Mouse (Mus musculus) lung, postnatal 0 days (tissue): ENCODE measurements around the gene Rps6. TPM values are rescaled to one million over a fixed set of nuclear protein-coding genes. Genes with fewer than 3 reads are reported as not detected.
A peak's percentile ranks its signal among the peaks of the same experiment; 100 is the strongest.

ENCODE experiments used
- ATAC-seq: fragments of 200-750 bp; cut with Nextera tagmentation; 2 replicates; pipeline ENCODE4 v1.8.0; 2017; ENCODE audit warnings: moderate library complexity
- DNase-seq: peaks from one replicate; pipeline ENCODE4 v3.0.0-alpha.2; 2016; ENCODE audit warnings: low spot score
- H3K27ac ChIP-seq: fragments of 300-500 bp; sonication (generic); 2 replicates; pipeline ENCODE4 v1.5.1; 2014; ENCODE audit warnings: antibody characterized with exemption, mild to moderate bottlenecking, low read length, mixed read lengths
- H3K27me3 ChIP-seq: fragments of 300-500 bp; sonication (generic); replicated peaks from 2 replicates; pipeline ENCODE4 v1.6.1; 2014; ENCODE audit warnings: low read length, mixed read lengths; ENCODE audit not compliant: insufficient read depth
- H3K36me3 ChIP-seq: fragments of 300-500 bp; sonication (generic); 2 replicates; pipeline ENCODE4 v1.6.1; 2014; ENCODE audit warnings: low read length, mixed read lengths; ENCODE audit not compliant: insufficient read depth
- H3K4me1 ChIP-seq: fragments of 300-500 bp; sonication (generic); 2 replicates; pipeline ENCODE4 v1.6.1; 2014; ENCODE audit warnings: antibody characterized with exemption, low read depth, low read length, mixed read lengths; ENCODE audit not compliant: insufficient read depth
- H3K4me2 ChIP-seq: fragments of 300-500 bp; sonication (generic); replicated peaks from 2 replicates; pipeline ENCODE4 v1.6.1; 2014; ENCODE audit warnings: low read depth, mild to moderate bottlenecking, low read length, moderate library complexity, mixed read lengths
- H3K4me3 ChIP-seq: fragments of 300-500 bp; sonication (generic); 2 replicates; pipeline ENCODE4 v1.5.1; 2014; ENCODE audit warnings: low read depth, low read length
- H3K9ac ChIP-seq: fragments of 300-500 bp; sonication (generic); replicated peaks from 2 replicates; pipeline ENCODE4 v1.6.1; 2014; ENCODE audit warnings: low read depth, mild to moderate bottlenecking
- H3K9me3 ChIP-seq: fragments of 300-500 bp; sonication (generic); 2 replicates; pipeline ENCODE4 v1.6.1; 2016; ENCODE audit warnings: low read length, mixed read lengths
- CTCF ChIP-seq: IDR thresholded peaks from 2 replicates; pipeline ENCODE4 v1.5.1; 2016; ENCODE audit warnings: antibody characterized with exemption, mild to moderate bottlenecking
- EP300 ChIP-seq: IDR thresholded peaks from 2 replicates; pipeline ENCODE4 v1.6.1; 2016; ENCODE audit warnings: antibody characterized with exemption, mild to moderate bottlenecking, control low read depth
- WGBS: fragments of 180-500 bp; shearing (Covaris S2); extraction: QIAGEN DNeasy Blood & Tissue Kit; methylation state at CpG from one replicate; pipeline ENCODE4 v1.1.7; 2014; 5-methylcytosine and 5-hydroxymethylcytosine counted together
- polyA plus RNA-seq: library from polyadenylated mRNA; unstranded; fragments of >200 nt; fragmentation: Nextera tagmentation; extraction: Ambion mirVana; gene quantifications from 2 replicates; pipeline ENCODE4 v1.2.1, GENCODE M21; 2015

Rps6 gene
- 491 and 498 TPM in 2 replicates for polyA plus RNA-seq

- TF ChIP-seq CTCF: 0 out of 2 replicates have a peak, but pooled peaks have one; percentile 1
- TF ChIP-seq EP300: peak; percentile 98
- Histone ChIP-seq H3K27me3 (no peaks in the 10 kb centered on the region), H3K4me2 (peak within 1 kb of the TSS; percentile 78), H3K9me3 (no peaks in the 10 kb centered on the region), H3K4me3 (peak within 1 kb of the TSS; percentile 94), H3K9ac (peak within 1 kb of the TSS; percentile 99), H3K27ac (peak within 1 kb of the TSS; percentile 97), H3K4me1 (peaks cover 6% of the 10 kb centered on the region; the same call in 1 of the 2 replicates), H3K36me3 (peaks cover 6% of the 10 kb centered on the region)
- under 1% methylated on average over 56 of the region's 68 CpGs for WGBS
- DNase-seq (peak; percentile 98), ATAC-seq (peak; percentile 99)
Measured at GRCm38 (mm10) chr4:86857113-86858069, at the start of gene Rps6. Rps6 (minus strand) TSS chr4:86857412.

GRCm38 (mm10) chr4:86905869-86906268 lies 48.7 kb upstream of the Rps6 start:
- no peaks in the 10 kb centered on the region for H3K27me3 ChIP-seq
- H3K4me3 ChIP-seq: no peak overlapping the region
- ATAC-seq (no peak), DNase-seq (no peak)
- no peak overlapping the region for H3K9ac ChIP-seq
- H3K9me3 ChIP-seq: no peaks in the 10 kb centered on the region
- H3K36me3 ChIP-seq: no peaks in the 10 kb centered on the region; the same call in 1 of the 2 replicates
- TF ChIP-seq EP300 (no peak), CTCF (no peak)
- 67% methylated on average over 1 of the region's 1 CpGs for WGBS
- H3K4me1 ChIP-seq: no peaks in the 10 kb centered on the region
- H3K27ac ChIP-seq: no peak overlapping the region
- H3K4me2 ChIP-seq: no peak overlapping the region

- DNase-seq (no peak), ATAC-seq (no peak)
- no peak overlapping the region for H3K27ac ChIP-seq
- no peaks in the 10 kb centered on the region for H3K4me1 ChIP-seq
- H3K36me3 ChIP-seq: no peaks in the 10 kb centered on the region
- no peaks in the 10 kb centered on the region for H3K9me3 ChIP-seq
- H3K9ac ChIP-seq: no peak overlapping the region
- H3K27me3 ChIP-seq: no peaks in the 10 kb centered on the region
- H3K4me3 ChIP-seq: no peak overlapping the region
- no peak overlapping the region for H3K4me2 ChIP-seq
- WGBS: 33% methylated on average over 3 of the region's 3 CpGs
- TF ChIP-seq EP300: no peak
- peak; percentile 62 for TF ChIP-seq CTCF
Measured at GRCm38 (mm10) chr4:86904969-86905368, 47.8 kb upstream of the Rps6 start.

GRCm38 (mm10) chr4:86902351-86902750 lies 45.1 kb upstream of the Rps6 start:
- no peak overlapping the region for H3K4me2 ChIP-seq
- no peak overlapping the region for H3K9ac ChIP-seq
- ATAC-seq (peak; percentile 74), DNase-seq (peak; percentile 67)
- no peaks in the 10 kb centered on the region for H3K27me3 ChIP-seq
- TF ChIP-seq EP300 (peak; percentile 97), CTCF (no peak)
- H3K4me3 ChIP-seq: no peak overlapping the region
- peaks cover 4% of the 10 kb centered on the region; the same call in 1 of the 2 replicates for H3K4me1 ChIP-seq
- no peaks in the 10 kb centered on the region for H3K36me3 ChIP-seq
- WGBS: 41% methylated on average over 6 of the region's 6 CpGs
- no peak overlapping the region for H3K27ac ChIP-seq
- no peaks in the 10 kb centered on the region for H3K9me3 ChIP-seq

DNA sequence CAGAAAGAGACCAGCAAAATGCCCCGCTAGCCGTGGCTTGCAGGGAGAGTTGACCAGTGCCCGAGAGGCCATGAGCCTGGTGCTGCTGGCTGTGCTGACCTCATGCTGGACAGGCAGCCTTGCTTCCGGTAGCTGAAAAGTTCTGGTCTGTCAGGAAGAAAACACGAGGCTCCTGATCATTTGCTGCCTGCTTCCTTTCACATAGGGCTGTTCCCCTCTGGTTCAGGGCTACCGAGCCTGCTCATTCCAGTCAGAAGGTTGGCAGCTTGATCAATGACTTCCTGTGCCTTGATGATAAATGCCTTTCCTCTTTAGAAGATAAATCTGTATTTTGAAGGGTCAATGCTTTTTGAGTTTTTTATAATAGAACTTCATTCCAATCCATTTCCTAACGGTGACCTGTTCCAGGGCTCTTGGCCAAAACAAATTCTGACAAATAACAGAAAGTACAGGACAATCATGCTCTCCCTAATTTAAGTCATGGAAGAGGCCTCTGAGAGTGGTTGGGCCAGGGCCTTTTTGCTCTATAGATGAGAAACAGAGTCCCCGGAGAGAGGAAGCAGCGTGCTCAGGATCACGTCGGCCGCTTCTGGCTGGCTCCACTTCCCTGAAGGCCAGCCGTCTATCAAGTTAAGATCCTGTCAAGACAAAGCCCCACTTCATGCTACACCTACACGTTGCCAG lies 41.7 kb upstream of the Rps6 start:
- H3K27me3 ChIP-seq: no peaks in the 10 kb centered on the region
- H3K4me2 ChIP-seq: no peak overlapping the region
- H3K9ac ChIP-seq: no peak overlapping the region
- no peak overlapping the region for H3K4me3 ChIP-seq
- TF ChIP-seq CTCF (no peak), EP300 (peak; percentile 93)
- peak overlapping the region; percentile 59 for H3K27ac ChIP-seq
- DNase-seq: peak; percentile 67
- H3K4me1 ChIP-seq: peaks cover 4% of the 10 kb centered on the region; the same call in 1 of the 2 replicates
- ATAC-seq: peak; percentile 82
- no peaks in the 10 kb centered on the region for H3K9me3 ChIP-seq
- WGBS: 17% methylated on average over 14 of the region's 14 CpGs
- H3K36me3 ChIP-seq: no peaks in the 10 kb centered on the region

- peak; percentile 75 for TF ChIP-seq EP300
- no peak for TF ChIP-seq CTCF
- WGBS: 38% methylated on average over 7 of the region's 7 CpGs
- 0 out of 2 replicates have a peak overlapping the region, but pooled peaks have one; percentile 39 for H3K27ac ChIP-seq
Measured at GRCm38 (mm10) chr4:86897411-86897810, 40.2 kb upstream of the Rps6 start.

More at GRCm38 (mm10) chr4:86897411-86897810, 40.2 kb upstream of the Rps6 start:
- Histone ChIP-seq H3K4me3 (no peak overlapping the region), H3K9me3 (no peaks in the 10 kb centered on the region), H3K4me1 (peaks cover 4% of the 10 kb centered on the region; the same call in 1 of the 2 replicates), H3K4me2 (no peak overlapping the region), H3K9ac (no peak overlapping the region), H3K36me3 (no peaks in the 10 kb centered on the region), H3K27me3 (no peaks in the 10 kb centered on the region)
- ATAC-seq: peak; percentile 55
- peak; percentile 45 for DNase-seq
